Mouse (Mus musculus) frontal cortex, postnatal 25 days (tissue): ENCODE data around the gene Tiam1.

Source experiments
- DNase-seq, 2 experiments: peaks; one replicate each; pipeline ENCODE4 v3.0.0; 2022; ENCODE audit warnings: low spot score in 2 of 2

The Tiam1 gene

DNA sequence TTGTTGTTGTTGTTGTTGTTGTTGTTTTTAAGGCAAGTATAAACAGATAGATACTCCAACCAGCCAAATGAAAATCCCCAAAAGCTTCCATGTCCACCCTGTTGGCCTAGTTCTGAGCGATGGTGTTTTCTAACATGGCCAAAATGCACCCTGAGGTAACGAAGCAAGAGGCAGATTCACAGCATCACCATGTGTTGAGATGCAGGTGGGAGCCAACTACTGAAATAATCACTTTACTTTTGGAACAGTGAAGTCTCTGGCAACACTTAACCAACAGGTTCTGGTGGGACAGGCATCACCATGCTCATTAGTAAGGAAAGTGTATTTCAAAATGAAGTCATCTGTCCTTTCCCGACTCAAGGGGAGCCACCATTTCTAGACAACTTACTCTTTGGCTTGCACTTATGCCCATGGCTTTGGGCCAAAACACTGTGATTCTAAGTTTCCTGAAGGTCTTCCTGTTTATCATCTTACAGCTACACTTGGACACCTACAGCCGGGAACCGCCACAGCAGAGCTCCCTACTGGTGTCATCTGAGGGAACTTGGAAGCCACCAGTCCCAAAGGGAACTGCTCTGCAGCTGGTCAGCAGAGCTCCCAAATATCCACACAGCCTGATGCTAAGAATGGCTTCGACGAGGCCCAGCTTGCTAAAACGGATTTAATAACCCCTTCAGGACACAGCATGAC, 230.7 kb downstream of the Tiam1 start:
- DNase-seq, result no peak

DNA sequence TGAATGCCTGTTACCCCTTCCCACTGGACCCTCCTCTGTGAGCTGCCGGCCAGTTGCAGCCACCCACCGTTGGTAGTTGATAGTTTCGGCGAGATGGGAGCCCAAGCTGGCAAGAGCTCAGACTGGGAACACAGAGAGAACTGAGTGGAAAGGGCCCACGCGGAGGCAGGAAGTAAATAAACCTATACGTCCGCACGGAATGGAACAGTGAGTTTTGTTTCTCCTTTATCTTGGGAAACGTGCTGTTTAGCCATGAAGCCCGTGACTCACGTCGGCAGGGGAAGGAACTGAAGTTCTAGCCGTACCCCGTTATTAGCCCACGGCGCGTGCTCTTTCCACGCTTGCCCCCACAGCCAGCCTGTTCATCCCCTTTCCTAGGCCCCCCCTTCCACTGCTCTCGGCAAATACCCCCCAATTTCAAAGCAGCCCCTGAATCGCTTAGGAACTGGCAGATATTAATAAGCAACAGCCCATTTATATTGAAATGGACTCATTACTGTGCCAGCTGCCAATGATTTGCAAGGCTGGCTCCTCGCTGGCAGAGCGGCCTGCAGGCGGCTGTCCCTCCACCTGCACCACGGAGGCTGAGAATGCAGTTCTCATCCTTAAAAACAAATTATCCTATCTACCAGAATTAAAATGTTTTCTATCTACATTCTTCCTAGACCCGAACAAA, 234.0 kb downstream of the Tiam1 start:
- no peak for DNase-seq

DNA sequence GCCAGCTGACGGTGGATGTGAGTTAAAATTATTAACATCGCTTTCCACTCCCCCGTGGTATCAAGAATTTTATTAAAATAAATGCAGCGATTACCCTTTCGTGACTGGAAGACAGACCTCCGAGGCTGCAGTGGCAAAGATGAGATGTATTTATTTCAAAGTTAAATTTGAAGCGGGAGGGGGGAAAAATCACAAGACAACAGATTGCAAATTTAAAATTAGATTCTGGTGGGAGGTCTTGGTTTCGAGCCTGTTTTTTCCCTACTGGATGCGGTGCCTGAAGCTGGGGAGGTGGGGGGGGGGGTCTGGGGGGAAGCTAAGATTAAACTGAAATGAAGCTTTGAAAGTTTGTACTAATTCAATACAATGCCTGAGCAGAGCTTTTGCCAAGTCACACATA, 235.9 kb downstream of the Tiam1 start:
- DNase-seq, result no peak

DNA sequence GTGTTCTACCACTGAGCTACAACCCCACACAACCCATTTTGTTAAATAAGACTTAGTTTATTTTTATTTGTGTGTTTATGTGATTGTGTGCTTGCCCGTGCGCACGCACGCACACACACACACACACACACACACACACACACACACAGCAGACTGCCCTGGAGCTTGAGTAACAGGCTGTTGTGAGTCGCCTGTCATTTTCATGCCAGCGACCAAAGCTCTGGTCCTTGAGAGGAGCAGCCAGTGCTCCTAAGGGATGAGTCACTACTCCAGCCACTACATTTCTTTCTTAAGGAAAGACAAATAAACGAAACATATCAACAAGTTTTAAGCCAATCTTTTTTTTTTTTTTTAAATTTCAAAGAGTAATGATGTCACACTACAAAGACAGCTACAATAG, 236.7 kb downstream of the Tiam1 start:
- no peak for DNase-seq

DNA sequence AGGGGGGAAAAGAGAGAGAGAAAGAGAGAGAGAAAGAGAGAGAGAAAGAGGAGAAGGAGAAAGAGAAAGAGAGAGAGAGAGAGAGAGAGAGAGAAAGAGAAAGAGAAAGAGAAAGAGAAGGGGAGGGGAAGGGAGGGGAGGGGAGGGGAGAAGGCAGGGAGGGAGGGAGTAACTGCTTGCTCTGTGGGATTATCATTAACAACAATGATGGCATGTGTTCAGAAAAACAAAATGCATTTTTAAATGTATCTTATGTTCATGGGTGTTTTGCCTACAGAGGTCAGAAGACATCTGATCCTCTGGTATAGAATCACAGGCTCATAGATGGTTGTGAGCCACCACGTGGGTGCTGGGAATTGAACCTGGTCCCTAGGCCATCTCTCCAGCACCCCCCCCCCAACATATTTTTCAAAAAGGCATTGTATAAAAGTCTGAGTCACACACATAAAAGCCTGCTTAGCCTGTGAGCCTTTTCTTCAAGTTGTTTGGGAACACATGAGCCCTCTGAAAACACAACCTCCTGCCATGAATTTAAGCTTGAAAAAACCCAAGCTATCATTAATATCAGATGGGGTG, 237.8 kb downstream of the Tiam1 start:
- no peak for DNase-seq

DNA sequence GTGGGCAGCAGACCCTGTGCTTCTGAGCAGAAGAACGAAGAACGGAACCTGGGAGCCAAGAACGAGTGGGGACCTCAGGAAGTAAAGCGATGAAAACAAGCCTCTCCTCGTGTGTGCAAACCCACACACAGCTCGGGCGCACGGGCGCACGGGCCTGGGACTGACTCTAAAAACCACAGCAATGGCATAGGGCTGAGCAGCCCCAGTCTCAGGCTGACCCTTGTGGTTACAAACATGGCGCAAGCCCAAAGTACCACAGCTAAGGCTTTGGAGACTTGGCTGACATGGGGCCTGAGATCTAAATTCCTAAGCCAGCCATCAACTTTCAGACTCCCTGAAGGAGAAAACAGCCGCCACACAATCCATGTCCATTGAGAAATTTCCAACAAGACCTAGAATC, 239.4 kb downstream of the Tiam1 start:
- no peak for DNase-seq

DNA sequence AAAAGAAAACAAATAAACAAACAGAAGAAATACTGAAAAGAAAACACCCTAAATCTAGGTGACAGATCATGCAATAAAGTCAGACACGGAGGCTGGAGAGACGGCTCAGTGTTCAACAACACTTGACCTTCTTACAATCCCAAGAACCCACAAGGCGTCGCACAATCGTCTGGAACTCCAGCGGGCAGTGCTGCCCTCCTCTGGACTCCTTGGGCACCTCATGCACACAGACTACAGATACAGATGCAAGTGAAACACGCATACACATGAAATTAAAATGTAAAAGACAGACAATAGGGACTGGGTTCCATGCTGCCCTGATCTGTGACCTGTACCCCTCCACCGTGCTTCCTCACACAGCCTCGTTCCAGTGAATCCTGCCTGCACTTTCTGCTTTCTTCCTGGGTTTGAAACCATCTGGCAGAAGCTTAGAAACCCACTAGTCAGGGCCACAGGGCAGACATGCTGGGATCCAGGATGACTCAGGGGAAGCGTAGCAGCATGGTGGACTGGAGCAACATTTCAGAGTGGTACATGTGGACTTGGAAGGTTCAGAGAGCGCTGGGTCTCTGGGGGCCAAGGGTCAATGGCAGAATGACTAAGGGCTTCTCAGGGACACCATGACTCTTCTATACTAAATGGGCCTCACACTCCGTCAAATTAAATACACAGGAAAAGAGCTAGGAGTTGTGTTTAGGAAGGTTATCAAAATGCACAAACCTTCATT, 240.8 kb downstream of the Tiam1 start:
- no peak for DNase-seq

DNA sequence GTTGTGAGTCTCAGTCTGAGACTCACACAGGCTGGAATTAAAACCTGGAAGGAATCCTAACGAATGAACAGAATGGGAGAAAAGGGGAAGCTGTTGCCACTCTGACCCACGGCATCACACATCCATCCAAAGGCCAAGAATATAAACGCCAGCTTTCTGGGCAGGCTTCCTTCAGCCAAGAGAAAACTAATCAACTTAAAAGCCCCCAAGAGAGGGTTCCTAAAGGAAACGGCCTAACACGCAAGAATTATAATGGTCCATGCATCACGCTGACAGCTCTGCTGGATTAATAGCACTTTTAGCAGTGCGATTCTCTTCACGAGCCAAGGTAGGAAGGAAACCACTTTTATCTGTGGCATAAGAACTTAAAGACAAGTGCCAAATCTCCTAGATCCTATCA, 242.9 kb downstream of the Tiam1 start:
- no peak for DNase-seq

DNA sequence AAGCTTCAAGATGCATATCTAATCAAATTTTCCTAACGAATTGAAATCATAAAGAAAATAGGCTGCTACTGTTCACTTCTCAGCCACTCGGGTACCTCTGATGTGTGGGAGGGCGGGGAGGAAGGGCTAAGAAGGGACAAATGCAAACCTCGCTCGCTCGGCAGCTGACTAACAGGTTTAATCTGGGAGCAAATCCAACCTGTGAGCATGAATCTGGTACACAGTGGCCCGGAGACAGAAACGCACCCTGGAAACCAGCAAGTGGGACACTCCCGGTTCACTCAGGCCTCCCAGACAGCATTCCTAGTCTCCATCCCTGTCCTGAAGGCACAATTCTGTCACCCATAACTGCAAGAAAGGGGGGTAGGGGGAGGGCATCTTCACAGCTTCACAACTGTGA, 244.4 kb downstream of the Tiam1 start:
- DNase-seq, result no peak

DNA sequence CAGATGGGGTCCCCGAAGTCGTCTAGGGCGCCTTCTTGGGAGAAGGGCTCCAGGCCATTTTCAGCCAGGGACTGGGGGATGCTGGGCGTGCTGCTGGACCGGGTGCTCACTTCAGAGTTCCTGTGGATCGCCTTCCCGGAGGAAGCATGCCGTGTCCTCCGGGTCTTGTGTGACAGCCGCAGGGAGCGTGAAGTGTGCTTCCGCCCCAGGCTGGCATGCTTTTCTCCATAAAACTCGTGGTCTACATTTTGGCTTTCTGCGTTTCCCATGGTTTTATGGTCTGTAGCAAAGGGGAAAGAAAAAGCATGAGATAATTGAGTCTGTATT, 245.3 kb downstream of the Tiam1 start:
- no peak for DNase-seq

DNA sequence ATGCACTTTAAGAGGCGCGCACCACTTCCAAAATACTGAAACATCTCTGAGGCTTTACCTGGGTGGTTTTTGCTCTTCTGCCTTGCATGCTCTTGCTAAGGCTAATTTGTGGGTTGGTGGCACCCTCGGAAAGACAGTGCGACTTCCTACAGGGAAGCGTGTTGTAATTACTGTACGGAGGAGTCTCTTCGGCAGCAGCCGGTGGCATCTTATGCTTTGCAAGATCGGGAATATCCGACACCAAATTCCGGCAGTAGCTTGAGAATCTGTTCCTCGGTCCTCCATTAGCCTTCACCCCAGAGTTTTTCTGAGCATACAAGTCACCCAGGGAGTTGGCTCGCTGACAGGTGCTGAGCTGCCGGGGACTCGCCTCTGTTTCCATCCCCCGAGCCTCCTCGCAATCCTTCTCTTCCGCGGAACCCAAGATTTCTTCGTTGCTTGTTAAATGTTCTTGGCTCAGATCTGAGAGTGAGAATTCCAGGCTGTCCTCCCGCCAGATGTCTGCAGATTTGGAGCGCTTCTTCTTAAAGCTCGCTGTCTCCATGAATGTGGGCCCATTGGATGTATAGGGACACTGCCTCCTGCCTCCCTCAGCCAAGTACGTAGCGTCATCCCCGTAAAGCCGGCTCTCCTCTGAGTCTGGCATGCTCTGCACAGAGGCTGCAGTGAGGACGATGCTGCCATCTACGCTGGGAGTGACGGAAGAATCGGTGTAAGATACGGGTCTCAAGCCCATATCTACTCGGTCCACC, 245.8 kb downstream of the Tiam1 start:
- peak in 1 of 2 experiments; percentile 58 for DNase-seq

DNA sequence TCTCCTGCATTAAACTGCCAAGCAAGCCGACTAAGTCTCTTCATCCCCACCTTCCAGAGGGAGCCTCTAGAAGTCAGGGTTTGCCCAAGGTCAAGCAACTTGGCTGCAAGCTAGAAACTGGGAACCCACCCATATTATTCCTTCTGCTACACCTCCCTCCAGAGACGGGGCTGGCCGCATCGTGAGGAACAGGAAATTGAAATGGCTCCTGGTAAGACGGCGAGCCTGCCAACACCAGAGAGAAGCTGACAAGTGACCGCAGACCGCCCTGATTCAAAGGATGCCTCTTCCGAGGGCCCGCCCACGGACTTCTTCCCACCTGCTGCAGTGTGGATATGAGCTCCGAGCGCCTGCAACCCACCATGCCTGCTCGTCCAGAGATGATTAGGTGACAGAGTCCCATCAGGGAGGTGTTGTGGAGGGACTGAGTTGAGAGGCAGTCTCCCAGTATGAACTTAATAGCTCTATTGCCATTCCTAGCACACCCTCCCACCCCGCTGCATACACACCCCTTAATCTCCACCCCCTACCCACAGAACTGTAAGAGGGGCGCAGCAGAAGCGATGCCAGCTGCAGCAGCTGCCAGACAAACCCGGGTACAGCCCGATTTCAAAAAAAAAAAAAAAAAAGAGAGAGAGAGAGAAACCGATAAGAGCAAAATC, 246.6 kb downstream of the Tiam1 start:
- DNase-seq, result no peak

DNA sequence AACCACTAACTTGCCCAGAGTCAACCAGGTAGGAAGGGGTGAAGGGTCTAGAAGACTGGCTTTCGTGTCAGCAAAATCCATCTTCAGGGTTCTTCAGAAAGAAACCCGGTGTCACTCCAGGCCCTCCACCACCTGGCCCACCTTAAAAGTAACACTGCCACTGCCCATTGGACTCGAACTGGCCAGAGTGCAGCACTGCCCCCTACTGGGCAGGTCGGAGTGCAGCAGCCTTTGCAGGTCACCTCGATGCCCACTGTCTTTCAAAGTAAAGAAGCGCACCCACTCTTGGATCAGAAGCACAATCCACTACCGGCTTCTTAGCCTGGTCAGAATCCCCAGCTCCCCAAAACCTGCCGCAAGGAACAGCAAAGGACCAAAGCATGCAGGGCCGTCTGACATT, 247.2 kb downstream of the Tiam1 start:
- DNase-seq, result no peak

DNA sequence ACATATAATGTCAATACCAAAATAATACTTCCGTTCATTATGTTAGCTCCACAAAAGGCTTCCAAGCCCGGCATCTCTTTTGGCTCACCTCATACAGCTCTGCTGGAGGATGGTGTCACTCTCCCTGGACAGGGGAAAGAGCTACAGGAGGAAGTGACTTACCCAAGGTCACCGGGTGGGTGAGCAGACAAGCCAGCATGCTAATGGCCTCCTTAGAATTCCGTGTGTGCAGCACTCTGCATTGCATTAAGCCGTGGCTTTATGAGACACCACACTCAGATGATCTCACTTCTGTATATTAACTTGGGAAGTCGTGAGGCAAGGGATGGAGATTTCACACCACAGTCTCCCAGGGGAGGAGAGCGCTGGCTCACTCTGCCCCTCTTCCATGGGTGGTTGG, 248.3 kb downstream of the Tiam1 start:
- no peak for DNase-seq

DNA sequence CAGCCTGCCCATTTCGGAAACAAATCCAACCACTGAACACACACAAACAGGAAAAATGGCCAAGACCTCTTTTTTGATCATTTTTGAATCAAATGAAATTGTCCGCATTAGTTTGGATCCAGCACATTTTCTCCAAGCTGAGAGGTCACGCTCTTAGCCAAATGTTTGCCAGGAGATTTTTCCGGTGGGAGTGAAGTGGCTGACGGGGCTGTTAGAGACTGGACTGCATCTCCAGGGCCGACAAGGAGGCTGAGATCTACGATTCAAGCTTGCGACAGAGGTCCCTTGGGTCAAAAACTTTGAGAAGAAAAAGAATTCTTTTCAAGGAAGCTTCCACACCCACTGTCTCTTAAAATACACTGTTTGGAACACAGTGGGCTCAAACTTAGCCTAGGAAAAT, 248.8 kb downstream of the Tiam1 start:
- DNase-seq, result no peak

DNA sequence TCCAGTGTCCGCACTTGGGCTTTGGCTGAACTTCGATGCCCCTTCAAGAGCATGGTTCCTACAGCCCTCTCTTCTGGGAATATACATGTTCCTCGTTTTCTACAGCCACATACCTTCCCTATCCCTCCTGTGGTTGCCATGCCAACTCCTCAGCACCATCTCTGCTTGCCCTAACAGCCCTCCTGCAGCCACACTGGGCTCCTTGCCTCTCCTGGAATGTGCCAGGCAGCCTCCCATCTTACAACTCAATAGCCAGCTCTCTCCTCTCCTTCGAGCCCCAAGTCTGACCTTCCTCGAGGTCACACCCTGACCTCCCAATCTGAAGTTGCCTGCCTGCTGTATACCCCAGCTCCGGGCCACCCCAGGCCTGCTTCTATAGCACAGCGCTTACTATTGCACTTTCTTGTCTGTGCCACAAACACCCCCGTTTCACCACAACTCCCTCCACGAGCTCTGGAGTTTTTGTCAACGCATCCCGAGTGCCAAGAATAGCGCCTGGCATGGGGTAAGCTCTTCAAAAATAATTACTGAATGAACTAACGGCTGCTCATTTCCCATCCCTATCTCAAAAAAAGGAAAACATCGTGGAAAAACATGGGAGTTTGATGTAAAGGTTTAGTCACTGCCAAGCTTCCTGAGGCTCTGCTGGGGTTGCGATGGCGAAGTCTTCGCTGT, 252.9 kb downstream of the Tiam1 start:
- DNase-seq, result no peak

DNA sequence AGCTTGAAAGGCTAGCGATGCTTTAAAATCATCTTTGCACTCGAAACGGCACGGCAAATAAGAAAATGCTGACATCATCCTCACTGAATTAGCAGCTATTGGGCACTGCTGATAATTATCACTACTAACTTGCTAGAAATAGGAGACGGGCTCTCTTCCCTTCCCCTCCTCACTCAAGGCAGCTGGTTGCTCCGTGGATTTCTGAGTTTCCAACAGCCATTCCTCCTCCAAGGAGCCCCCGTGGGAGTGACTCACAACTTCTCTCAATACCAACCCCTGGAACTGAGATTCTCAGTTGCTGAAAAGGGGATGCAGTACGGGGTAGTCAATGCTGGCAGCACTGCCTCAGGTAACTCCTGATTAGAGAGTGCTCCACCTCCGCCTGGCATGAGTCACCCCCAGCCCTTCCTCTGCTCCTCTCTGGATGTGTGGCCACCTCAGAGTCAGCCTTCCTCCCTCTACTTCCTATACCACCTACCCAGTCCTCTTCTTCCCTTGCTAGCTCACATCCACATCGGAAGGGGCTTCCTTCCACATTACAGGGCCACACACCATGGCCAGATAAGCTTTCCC, 253.6 kb downstream of the Tiam1 start:
- no peak for DNase-seq

DNA sequence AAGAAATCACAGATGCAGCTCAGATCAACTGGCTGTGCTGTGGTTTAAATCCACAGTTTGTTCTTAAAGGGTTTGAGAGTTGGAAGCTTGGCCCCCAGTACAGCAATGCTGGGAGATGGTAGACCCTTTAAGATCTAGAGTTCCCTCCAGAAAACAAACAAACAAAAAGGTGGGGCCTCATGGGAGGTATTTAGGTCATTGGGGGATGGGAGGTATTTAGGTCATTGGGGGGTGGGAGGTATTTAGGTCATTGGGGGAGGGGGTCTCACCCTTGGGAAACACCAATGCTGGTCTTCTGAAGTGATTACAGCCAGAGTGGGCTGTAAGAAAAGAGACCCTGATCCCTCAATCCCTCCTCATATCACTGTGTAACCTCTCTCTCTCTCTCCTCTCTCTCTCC, 257.0 kb downstream of the Tiam1 start:
- DNase-seq, result no peak

DNA sequence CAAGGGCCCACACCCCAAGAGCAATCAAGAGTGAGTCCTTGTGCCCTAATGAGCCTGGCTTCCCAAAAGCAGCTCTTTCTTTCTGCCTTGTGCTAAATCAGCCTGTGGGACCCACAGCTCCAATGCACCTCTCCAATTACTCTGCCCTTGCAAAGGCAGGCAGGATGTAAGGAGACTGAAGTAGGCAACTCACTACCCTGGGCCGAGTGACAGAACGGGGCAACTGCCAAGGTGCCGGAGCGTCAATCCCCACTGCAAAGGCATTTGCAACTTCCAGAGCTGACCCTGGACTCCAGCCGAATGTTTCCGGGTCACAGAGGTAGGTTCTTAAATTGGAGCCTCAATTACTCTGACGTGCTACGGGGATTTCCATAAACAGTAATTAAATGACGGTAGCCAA, 257.9 kb downstream of the Tiam1 start:
- DNase-seq, result no peak

DNA sequence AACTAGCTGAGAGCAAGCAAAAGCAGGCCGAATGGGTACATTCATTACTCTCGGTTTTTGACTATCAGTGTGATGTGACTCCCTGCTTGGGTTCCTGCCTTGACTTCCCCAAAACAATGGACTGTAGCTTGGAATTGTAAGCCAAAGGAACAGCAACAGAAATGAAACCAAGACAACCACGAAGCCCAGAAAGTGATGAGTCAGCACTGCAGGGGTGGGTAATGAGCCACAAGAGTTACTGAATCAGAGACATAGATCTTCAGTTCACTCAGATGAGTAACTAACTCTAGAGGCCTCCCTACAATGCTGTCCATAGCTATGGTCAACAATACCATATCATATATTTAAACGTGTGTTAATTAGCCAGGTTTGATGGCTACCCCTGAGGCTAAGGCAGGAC, 259.7 kb downstream of the Tiam1 start:
- no peak for DNase-seq
